ENCODE assay signal across 24 mouse cellular contexts in the genomic region with DNA sequence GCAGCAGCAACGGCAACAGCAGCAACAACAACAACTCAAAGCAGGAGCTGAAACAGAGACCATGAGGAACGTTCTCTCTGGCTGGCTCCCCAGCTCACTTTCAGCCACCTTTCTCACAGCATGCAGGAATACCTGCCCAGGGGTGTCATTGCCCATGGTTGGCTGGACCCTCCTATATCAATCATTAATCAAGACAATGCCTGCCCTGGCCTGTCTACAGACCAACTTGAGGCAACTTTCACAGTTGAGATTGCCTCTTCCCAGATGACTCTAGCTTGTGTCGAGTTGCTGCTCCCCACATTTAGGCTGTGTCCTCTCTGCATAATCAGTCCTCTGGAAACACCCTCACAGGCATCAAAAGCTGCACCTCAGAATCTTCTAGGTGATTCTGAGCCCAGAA.
"Had no signal": no experiment of that assay in that cellular context is flagged by ENCODE, and none has a peak within 500 bp of the region (broad histone marks: within the 10 kb centered on the region; RNA-seq: fewer than 3 reads in every experiment).

No protein-coding gene starts in this region.

- H3K4me3 ChIP-seq: forebrain, embryonic 15.5 days; heart, embryonic 15.5 days; hindbrain, embryonic 13.5 days; hindbrain, embryonic 15.5 days; limb, embryonic 13.5 days; limb, embryonic 15.5 days; liver, embryonic 12.5 days had no signal

- H3K9ac ChIP-seq: forebrain, embryonic 15.5 days; forebrain, postnatal 0 days; heart, embryonic 15.5 days; hindbrain, embryonic 13.5 days; hindbrain, embryonic 15.5 days; limb, embryonic 13.5 days; limb, embryonic 15.5 days; liver, embryonic 12.5 days; liver, embryonic 14.5 days had no signal

- H3K4me2 ChIP-seq: forebrain, embryonic 15.5 days; heart, embryonic 11.5 days; heart, embryonic 15.5 days; hindbrain, embryonic 13.5 days; hindbrain, embryonic 15.5 days; limb, embryonic 13.5 days; limb, embryonic 15.5 days; liver, embryonic 12.5 days had no signal

- H3K27ac ChIP-seq: forebrain, embryonic 15.5 days; heart, embryonic 15.5 days; hindbrain, embryonic 13.5 days; hindbrain, embryonic 15.5 days; hindbrain, postnatal 0 days; kidney, postnatal 0 days; limb, embryonic 13.5 days; limb, embryonic 15.5 days; liver, embryonic 12.5 days; liver, embryonic 14.5 days had no signal

- H3K9me3 ChIP-seq: forebrain, embryonic 15.5 days; heart, embryonic 15.5 days; limb, embryonic 13.5 days; limb, embryonic 15.5 days; liver, embryonic 12.5 days had no signal

- DNase-seq: forebrain, postnatal 0 days; gastrocnemius, postnatal 14 days; gastrocnemius, postnatal 36 days; heart, adult 18-20 months; heart, postnatal 10 days; heart, postnatal 36 days; kidney, adult 11 months; kidney, adult 8-10 months; layer of hippocampus, adult 9-11 months; layer of hippocampus, postnatal 36 days; left cerebral cortex, postnatal 4 days; lung, adult 18-20 months had no signal

- H3K27me3 ChIP-seq: forebrain, embryonic 15.5 days; heart, embryonic 15.5 days; hindbrain, embryonic 13.5 days; hindbrain, embryonic 15.5 days; limb, embryonic 13.5 days; limb, embryonic 15.5 days; liver, embryonic 12.5 days had no signal

- H3K36me3 ChIP-seq: forebrain, embryonic 15.5 days; heart, embryonic 15.5 days; hindbrain, embryonic 15.5 days; limb, embryonic 13.5 days; limb, embryonic 15.5 days; liver, embryonic 12.5 days had no signal

- ATAC-seq: forebrain, embryonic 15.5 days; forebrain, postnatal 0 days; hindbrain, postnatal 0 days; intestine, embryonic 16.5 days; liver, embryonic 12.5 days had no signal
